Mouse (Mus musculus): ENCODE results near the gene Cox6b2.
A peak's percentile ranks its signal among the peaks of the same experiment; 100 is the strongest.

Cox6b2 gene

DNA sequence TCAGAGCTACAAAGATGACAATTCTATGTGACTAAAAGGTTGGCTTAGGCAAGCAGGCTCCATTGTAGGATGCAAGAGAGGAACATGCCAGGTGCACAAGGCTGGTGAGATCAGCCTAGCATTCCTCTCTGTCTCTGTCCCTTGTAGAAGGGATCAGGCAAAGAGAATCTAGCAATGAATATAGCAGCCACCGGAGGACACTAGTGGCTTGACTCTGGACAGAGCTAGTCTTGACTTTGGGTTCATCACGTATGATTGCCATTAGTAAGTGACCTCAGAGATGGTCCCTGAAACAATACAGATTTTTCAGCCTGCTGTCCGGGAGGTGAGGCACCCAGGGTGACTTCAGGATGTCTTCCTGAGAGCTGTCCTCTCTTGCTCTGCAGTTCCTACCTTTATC, 40.3 kb downstream of the Cox6b2 start:
- no peak for DNase-seq

GRCm38 (mm10) chr7:4705098-4705497, 47.8 kb downstream of the Cox6b2 start:
- DNase-seq = peak; percentile 62

GRCm38 (mm10) chr7:4703195-4703594, 49.7 kb downstream of the Cox6b2 start:
- no peak for DNase-seq

DNA sequence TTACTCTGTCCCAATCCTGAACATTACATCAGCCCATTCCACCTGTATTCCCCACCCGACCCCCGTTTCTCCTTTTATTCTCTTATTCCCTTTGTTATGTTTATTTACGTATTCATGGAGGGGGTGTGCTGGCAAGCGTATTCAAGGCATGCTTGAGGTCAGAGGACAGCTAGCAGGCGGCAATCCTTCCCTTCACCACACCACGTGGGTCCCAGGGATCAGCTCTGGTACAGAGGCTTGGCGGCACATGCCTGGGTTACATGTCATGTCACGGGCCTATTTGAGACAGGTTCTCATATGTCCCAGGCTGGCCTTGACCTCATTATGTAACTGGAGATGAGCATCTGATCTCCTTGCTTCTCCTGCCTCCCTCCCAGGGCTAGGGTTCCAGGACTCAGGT, 50.6 kb downstream of the Cox6b2 start:
- DNase-seq = peak; percentile 11
